Mouse (Mus musculus): ENCODE results near the gene Acadvl.
A peak's percentile ranks its signal among the peaks of the same experiment; 100 is the strongest.

Gene Acadvl

GRCm38 (mm10) chr11:69980196-69981140 lies 34.7 kb downstream of the Acadvl start:
- peak; percentile 100 for DNase-seq (ENCODE audit: inconsistent ontology term)

DNA sequence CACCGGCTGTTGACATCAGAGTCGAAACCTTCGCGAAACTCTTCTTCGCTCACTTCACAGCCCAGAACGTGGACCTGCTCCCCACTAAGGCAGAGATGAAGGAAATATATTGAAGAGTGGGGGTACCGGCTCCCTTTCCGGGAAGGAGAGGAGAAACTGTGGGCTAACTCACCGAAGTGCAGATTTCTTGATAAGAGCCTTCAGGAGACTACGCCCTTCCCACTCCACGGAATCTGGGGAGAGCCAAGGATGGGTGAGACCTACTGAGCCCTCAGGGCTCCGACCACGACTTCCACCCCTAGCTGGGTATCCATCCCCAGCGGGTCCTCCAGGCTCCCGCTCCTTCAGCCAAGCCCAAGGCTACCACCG lies 35.4 kb downstream of the Acadvl start:
- no peak for DNase-seq (ENCODE audit: inconsistent ontology term)

- no peak for DNase-seq (ENCODE audit: inconsistent ontology term)
These were observed 38.9 kb downstream of the Acadvl start for GRCm38 (mm10) chr11:69976271-69976670.

DNA sequence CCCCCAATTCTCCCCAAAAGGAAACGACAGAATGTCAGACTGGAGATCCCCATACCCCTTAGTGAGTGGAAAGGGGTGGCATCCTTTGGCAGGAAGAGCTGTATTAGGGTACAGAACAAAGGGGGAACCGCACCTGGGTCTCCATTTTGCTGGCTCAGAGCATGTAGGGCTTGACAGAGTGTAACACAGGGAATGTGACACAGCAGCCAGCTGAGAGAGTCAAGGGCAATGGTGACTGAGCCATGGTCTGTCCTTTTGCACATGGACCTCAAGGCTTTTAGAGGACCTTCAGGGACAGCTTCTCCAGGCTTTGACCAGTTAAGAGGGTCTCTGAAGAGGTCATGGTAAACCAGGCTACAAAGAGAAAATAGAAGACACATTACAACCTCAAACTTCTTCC lies 40.3 kb downstream of the Acadvl start:
- no peak for DNase-seq (ENCODE audit: inconsistent ontology term)

DNA sequence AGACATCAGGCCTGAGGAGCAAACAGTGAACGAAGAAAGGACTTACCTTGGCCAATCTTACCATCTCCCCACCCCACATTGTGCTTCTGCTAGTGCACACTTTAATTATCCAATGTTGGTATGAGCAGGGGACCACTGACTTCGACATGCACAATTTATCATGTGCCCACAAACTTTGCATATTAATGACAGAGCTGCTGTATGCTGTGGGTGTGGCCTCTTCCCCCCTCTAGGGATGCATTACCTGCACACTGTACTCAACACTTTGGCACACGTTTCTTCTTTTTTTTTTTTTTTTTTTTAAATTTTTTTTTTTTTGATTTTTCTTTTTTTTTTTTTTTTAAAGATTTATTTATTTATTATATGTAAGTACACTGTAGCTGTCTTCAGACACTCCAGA lies 44.4 kb downstream of the Acadvl start:
- no peak for DNase-seq (ENCODE audit: inconsistent ontology term)

- DNase-seq (ENCODE audit: inconsistent ontology term) = no peak
These were observed 45.0 kb downstream of the Acadvl start for GRCm38 (mm10) chr11:69970222-69970621.

DNA sequence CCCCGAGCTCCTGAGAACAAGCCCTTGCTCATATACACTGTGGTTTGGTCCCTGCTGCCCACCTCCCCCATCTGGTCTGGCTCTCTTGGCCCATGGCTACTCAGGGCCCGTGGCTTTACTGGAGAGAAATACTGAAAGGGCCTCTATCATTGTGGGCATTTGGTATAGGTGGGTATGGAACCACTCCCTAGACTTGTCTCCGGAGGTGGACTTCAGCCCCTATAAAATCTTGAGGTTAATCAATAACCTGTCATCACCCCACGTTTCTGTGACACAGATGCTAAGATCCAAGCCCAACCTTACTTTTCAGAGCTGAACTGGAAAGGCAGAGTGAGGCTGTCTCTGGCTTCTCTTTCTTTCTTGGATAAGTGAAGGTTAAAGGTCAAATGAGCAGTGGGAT lies 46.4 kb downstream of the Acadvl start:
- no peak for DNase-seq (ENCODE audit: inconsistent ontology term)

DNA sequence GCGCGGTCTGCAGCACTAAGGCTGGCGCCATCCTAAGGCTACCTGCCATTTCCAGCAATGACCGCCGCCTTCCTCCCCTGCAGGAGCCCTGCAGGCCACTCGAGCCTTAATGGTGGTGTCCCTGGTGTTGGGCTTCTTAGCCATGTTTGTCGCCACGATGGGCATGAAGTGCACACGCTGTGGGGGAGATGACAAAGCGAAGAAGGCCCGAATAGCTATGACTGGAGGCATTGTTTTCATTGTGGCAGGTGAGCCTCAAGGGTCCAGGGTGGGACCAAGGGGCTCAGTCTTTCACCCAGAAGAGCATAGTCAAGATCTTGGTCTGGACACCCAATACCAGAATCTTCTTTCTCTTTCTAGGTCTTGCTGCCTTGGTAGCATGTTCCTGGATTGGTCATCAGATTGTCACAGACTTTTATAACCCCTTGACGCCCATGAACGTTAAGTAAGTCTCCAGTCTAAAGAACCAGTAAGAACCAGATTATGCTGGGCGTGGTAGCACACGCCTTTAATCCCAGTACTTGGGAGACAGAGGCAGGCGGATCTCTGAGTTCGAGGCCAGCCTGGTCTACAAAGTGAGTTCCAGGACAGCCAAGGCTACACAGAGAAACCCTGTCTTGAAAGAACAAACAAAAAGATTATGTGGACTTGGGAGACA lies 48.2 kb downstream of the Acadvl start:
- DNase-seq (ENCODE audit: inconsistent ontology term) = no peak

DNA sequence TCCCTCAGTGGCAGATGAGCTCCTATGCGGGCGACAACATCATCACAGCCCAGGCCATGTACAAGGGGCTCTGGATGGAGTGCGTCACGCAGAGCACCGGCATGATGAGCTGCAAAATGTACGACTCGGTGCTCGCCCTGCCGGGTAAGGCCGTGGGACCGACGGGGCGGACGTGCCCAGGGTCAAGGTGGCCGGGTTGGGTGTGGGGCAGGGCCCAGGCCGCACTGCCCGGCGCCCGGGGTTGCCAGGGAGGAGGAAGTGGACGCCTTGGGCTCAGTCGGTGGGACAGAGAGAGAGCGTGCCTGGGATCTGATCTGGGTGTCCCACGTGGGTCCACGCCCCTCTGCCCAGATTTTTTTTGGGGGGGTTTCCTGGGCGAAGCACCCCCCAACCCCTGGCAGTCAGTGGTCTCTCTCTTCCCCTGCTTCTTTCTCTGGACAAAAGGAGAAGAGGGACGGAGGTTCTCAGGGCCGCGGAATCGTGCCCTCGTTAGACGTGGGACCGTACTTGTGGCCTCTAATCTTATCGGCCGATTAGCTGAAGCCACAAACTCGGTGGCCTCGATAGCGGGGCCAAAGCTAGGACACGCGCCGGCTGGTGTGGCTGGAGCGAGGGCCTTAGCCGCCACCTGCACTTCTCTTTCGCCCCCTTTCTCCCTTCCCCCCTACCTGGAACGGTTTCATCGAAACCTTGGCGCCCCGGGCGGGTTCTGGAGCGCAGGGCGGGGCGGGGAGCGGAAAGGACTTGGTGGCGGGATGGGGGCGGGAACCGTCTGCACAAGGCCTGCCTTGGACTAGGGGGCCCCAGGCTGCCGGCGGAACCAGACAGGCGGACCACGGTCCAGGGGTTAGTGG lies 49.0 kb downstream of the Acadvl start:
- peak; percentile 36 for DNase-seq (ENCODE audit: inconsistent ontology term)

- no peak for DNase-seq (ENCODE audit: inconsistent ontology term)
These were observed 49.8 kb downstream of the Acadvl start for GRCm38 (mm10) chr11:69965271-69966005.

- no peak for DNase-seq (ENCODE audit: inconsistent ontology term)
These were observed 50.5 kb downstream of the Acadvl start, which contains the start of gene Cldn7 for GRCm38 (mm10) chr11:69964650-69965270. Cldn7 (plus strand) TSS chr11:69964779.

- DNase-seq (ENCODE audit: inconsistent ontology term) = no peak
These were observed 53.4 kb downstream of the Acadvl start for GRCm38 (mm10) chr11:69961841-69962240.

DNA sequence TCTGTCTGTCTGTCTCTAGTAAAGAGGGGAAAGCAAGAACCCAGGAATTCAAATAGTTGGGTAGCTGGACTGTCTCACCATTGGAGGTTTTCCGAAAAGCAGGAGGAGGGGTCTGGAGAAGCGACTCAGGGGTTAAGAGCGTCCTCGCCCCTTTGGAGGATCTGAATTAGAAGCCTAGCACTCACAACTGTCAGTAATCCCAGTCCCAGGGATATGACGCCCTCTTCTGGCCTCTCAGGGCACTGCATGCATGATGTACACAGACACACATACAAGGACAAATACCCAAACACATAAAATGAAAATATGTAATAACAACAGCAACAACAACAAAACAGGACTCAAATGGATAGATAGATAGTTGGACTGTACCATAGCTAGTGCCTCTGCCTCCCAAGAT lies 54.6 kb downstream of the Acadvl start:
- no peak for DNase-seq (ENCODE audit: inconsistent ontology term)
